Mouse (Mus musculus) embryo, embryonic 11.5 days (tissue): ENCODE results near the gene Rlbp1.
A peak's percentile ranks its signal among the peaks of the same experiment; 100 is the strongest.

Experiments used
- DNase-seq: peaks from one replicate; pipeline ENCODE4 v3.0.0-alpha.2; 2012; ENCODE audit warnings: low read depth, low spot score

Gene Rlbp1

DNA sequence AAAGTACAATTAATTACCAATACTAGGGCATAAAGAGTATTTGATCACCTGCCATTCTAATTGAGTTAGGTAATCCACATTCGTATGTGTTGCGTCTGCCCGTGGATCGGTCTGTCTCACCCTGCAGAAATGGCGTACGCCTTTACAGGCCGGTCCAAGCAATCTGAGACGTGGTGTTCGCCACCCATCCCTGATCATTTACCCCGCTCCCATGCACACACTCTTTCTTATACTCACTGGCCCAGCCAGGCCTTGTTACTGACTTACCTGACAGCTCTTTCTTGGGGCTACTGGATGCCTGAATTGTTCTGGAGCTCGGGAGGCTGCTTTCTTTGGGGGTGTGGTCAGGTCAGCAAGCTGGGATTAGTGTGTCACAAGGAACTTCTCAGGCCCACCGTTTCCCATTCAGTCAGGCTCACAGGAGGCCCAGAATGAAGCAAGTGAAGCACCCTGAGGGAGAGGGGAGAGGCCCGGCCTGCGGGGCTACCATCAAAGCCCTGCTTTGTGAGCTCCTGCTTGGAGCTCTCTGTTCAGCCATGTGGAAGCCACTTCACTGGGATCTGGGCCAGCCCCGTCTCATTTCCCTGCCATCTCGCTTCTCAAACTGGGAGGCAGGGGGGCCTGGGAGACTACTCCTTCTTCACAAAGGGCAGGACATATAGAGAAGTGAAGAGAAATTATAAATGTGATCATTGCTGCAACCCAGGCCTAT, at the start of gene Rlbp1:
Rlbp1 (minus strand) TSS at position 627 of the 712 bp plus-strand sequence.
- DNase-seq = no peak

DNA sequence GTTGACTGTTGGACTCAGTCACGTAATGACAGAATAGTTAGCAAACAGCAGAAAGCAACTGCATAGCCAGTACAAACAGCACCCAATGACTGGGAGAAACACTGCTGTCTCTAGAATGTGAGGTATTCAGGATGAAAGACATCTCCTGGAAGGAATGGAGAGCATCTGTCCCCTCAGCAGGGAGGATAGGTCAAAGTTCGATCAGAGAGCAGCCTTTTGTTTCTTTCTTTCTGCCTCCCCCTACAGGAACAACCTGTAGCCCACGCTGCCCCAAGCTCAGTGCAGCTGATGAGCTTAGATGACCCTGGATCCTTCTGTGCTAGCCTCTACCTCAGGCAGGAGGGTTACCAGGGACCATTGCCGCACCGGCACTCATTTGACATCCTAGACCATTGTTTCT, 41.4 kb upstream of the Rlbp1 start:
- DNase-seq = no peak

DNA sequence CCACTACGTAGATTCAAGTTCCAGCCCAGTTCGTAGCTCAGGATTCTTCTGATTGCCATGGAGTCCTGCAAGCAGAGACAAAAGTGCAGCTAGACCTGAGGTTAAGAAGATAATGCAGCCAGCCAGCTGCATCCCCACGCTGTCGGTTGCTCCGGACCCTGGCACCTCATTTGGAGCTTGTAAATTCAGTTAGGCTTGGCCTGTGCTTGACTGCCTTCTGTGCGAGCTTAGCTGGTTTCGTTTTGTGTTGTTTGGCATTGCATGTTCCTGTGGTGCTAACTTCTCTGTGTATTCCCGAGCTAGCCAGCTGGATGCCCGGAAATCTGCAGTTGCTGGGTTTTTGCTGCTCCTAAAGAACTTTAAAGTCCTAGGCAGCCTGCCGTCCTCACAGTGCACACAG, 39.0 kb upstream of the Rlbp1 start:
- DNase-seq = no peak

DNA sequence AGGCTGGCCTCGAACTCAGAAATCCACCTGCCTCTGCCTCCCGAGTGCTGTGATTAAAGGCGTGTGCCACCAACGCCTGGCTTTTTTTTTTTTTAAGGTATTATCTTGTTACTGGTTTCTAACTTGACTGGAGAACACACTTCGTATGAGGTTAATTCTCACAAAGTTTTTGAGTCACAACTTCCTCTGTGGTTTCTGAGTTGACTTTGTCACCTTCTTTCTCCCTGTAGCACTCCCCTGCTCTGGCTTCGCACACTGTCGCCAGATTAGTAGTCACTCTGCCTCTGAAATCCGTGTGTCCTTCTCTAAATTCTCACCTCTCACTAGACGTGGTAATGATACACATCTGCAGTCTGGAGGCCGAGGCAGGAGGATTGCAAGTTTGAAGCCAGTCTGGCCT, 36.0 kb upstream of the Rlbp1 start:
- DNase-seq = no peak

DNA sequence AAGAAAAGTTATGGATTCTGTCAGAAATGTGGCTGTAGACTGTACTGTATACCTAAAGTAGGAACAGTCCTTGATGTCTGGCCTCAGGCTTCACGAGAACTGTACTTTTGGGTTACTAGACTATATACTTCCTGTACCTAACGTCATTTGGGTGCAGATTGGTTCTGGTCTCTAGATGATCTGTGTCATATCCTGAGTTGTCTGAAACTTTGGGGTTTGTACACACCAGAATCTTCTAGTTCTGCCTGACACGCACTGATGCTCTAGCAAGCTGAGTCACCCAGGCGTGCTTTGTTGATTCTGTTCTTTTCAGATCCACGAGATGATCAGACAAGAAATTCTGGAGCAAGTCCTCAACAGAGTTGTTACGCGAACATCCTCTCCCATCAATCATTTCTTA, 33.1 kb upstream of the Rlbp1 start:
- no peak for DNase-seq

DNA sequence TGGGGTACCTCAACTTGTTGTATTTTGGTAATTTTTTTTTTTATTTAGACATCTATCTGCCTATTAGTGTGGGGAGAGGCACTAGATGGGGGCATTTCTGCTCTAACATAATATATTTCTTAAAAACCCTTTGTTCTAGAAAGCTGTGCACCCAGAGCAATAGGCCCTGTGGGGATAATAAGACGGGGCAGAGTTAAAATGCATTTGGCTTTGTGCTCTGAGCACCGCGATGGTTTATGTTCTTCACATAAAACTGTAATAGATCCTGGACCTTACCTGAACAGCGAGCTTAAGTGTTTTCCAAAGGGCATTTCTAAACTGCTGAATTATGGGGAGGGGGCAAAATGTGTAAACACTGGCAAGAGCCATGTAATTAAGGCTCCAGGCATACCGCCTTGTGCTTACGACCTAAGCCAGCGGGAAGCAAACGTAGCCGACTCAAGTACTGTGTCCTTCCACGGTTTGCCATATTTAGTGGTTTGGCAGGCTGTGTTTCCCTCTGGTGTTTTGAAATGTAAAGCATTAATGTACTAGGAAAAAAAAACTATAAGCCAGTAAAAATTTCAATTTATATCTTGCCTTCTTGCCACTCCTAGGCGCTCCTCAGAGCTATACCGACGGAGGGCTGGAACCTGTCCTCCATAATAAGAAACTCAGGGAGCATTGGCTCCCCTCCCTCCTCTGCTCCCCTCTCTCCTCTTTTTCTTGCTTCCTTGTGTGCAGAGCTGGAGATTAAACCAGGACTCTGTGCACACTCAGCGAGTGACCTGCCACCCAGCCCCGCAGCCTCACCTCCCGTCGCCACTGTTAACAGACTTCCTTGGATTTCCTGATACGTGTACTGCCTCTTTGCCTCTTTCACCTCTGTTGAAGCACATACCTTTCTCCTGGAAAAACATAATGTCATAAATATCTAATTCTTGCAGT, 27.9 kb upstream of the Rlbp1 start:
- no peak for DNase-seq

DNA sequence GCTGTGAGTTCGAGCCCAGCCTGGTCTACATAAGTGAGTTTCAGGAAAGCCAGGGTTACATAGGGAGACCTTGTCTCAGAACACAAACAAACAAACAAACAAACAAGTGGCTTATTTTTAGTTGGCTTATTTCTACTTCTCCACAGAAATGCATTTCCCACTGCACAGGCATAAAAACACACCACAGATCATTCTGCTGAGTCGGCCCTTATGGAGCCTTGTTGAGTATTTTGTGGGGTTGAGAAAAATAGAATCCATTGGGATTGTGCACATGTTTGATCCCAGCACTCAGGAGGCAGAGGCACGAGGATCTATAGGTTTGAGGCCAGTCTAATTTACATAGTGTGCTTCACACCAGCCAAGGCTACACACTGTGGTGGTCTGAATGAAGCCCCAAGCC, 13.4 kb upstream of the Rlbp1 start:
- no peak for DNase-seq

DNA sequence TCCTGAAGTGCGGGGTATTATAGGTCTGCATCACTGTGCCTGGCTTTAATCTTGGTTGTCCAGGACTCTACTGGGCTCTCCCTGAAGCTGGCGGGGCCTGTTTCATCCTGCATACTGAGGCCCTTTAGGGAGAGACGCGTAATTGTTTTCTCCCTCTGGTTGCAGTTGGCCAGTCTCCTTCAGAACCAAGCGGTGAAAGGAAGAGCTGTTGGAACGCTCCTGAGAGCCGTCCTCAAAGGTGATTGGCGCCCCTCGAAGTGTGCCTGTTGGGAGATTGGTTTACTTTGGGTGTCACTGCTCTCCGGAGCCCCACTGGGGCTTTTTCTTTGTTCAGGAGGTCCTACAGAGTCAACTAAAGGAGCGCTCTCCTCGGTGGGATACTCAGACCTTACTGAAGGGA, 12.1 kb upstream of the Rlbp1 start:
- no peak for DNase-seq

DNA sequence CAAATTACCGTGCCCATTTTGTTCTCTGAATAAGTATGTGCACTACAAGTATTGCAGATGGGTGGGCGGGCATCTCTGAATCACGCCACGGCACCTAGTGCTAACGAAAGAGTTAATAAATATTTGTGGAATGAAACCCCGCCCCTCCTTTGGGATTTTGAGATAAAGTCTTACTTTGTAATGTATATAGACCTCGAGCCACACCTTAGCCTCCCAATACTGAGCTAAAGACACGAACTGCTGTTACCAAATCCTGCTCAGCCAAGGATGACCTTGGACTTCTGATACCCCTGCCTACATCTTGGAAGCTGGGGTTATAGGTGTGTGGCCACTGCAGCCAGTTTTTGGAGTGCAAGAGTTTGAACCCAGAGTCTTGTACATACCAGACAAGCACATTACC, 11.6 kb upstream of the Rlbp1 start:
- DNase-seq = no peak

DNA sequence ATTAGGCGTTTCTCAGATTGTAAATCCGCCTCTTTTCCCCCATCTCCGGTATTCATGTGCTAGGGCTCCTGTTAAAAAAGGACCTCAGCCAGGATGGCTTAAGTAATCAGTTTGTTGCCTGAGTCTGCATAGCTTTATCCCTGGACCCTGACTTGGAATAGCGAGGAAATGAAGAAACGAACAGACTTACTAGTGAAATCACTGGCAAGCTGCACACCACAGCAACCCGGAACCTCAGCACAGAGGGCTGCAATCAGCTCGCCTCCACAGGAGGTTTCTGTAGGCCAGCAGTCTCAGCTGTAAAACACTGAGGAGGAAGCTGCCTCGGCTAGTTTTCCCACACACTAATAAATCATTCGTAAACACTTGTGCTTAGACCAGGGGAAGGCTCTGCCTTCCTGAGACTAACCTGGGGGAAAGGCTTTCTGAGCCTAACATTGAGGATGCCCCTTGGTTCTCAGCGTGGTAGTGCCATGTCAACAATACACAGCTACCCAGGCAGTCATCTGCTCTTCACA, 10.7 kb upstream of the Rlbp1 start:
- DNase-seq = no peak

DNA sequence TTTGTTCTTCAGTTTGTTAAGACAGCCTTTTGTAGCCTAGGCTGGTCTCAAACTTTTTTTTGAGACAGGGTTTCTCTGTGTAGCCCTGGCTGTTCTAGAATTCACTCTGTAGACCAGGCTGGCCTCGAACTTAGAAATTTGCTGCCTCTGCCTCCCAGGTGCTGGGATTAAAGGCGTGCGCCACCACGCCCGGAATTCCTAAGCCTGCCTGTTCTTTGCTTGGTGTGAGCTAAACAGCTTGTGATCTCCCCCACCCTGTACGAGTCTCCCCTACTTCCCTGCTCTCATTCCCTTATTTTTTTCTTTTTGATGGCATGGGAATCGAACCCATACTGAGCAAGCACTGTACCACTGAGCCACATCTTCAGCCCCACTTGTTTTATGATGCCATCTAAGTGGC, 8.3 kb upstream of the Rlbp1 start:
- DNase-seq = no peak

DNA sequence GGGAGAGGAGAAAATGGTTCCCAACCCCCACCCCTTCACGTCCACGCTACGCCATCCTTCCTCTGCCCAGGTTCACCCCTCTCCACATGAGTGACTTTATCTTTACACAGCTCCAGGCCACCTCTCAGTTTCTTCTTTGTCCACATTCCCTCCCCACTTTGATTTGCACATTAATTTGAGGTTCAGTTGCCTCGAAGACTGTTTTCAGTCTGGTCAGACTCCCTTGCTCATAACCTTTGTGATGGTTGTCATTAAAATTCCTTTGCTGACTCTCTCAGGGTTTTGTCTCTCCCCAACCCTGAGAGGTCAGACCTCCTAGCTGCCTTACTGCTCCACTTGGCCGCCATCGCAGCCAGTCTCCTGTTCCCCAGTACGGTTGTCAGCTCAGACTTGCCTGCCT, 7.8 kb upstream of the Rlbp1 start:
- DNase-seq = no peak

DNA sequence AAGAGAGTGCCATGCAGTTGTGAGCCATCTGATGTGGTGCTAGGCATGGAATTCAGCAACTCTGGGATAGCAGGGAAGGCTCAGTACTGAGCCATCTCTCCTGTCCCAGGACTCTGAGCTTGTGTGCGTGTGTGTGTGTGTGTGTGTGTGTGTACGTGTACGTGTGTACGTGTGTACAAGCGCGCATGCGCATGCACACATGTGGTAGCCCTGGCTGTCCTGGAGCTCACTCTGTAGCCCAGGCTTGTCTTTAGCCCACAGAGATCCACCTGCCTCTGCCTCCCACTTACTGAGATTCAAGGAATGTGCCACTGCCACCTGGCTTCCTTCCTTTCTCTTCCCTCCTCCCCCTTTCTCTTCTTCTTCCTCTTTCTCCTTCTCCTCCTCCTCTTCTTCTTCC, 7.1 kb upstream of the Rlbp1 start:
- no peak for DNase-seq

DNA sequence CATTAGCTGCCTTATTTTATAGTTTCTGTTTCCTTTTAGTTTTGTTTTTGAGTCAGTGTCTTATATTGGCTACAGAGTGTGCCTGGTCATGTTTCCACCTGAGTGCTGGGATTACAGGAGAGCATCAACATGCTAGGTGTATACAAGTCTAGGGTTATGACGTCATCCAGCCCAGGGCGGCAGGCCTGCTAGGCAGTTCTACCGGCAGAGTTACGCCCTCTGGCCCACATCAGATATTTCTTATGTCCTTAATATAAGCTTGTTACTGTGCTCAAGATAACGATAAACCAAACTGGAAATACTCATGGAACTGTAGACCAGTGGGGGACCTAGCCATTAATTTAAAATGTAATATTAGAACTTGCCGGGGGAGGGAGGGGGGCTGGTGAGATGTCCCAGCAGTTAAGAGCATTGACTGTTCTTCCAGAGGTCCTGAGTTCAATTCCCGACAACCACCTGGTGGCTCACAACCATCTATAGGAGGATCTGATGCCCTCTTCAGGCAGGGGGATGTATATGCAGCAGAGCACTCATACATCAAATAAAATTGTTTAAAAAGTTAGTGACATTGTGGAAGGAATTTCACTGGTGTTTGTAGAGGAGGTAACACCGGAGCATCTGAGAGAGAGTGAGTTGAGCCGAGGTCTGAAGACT, 6.1 kb upstream of the Rlbp1 start:
- no peak for DNase-seq

DNA sequence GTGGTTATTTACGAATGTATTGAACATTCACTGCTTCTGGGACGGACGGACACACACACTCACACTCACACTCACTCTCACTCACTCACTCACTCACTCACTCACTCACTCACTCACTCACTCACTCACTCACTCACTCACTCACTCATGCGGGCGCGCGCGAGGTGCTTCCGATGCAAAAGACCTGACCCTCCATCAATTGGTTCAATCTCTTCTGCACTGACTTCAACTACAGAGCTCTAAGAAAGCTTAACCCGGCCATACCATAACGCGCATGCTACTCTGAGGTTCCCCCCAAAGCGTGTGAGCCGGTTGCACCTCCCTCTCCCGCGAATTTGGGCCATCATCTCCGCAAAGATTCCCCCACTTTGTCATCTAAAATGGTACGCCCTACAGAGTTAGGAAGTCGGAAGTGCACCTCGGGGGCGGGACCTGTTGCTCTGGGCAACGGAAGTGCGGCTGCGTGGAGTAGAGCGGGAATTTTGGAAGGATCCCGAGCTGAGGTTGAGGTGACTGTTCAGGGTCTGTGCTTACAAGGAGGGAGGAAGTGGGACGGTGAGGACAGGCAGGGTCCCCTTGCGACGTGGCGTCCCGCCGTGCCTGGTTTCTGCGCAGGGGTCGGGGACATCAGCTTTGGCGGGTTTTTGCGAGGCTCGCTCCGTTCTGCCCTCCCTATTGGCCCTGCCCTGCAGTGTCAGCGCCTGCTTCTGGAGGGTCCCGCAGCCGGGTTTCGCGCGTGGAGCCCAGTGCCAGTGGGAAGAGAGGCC, 5.2 kb upstream of the Rlbp1 start, which contains the start of gene Fanci:
Fanci (plus strand) TSS at position 47 of the 767 bp plus-strand sequence.
- DNase-seq = peak; percentile 93

DNA sequence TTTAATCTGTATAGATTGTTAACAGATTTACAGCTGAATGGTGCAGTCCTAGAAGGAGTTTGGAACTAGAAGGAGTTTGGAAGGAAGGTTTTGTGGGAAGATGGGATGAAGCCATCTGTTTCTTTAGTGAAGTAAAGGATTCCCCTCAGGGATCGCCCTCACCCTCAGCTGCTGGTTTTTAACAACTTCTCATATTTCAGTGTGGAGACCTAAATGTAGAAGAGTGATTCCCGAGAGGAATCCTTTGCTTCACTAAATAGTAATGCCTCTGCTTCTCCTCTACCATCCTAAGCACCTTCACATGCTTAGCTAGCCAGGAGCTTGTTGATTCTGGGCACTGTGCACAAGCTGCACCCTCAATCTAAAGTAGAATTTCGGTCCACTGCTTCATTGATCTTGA, 4.6 kb upstream of the Rlbp1 start:
- DNase-seq = no peak

DNA sequence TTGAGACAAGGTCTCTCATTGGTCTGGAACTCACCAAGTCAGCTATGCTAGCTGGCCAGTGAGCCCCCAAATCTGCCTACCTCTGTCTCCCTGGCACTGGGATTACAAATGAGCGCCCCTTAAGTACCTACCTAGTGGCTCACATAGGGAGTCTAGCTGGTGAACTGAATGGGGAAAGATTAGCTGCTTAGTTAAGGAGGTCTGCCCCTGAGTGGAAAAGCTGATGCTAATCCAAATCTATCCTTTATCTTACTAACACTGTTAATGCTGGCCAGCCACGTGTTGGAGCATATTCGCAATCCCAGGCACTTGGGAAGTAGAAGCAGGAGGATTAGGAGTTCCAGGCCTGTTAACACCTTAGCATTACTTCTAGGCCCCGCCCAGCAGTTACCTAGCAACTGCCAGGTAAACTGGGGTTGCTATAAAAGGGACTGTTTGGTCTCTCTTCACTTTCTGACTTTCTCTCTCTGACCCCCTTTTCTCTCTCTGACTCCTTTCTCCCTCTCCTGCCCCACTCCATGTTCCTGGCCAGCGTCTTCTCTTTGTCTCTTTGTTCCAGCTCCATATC, 3.4 kb upstream of the Rlbp1 start:
- no peak for DNase-seq

DNA sequence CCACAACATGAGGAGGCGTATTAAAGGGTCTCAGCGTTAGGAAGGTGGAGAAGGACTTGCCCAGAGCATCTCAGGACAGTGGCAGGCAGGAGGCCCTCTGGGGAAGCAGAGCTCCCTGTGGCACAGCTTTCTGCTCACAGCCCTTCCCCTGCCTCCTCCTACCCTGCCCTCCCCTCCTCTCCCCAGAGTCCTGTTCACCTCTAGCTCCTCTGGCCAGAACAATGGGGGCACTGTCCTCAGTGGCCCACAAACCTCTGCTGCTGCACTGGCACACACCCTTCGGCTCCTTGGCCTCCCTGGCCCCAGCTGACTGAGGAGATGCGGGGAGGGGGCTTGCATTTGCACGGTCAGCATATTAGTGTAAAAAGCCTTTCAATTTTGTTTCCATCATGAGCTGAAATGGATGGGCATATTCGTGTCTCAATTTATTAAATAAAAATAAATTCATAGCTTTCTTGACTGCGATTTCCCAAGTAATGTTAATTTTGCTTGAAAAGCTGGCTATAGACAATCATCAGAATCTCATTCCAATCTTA, 1.9 kb upstream of the Rlbp1 start:
- DNase-seq = no peak

DNA sequence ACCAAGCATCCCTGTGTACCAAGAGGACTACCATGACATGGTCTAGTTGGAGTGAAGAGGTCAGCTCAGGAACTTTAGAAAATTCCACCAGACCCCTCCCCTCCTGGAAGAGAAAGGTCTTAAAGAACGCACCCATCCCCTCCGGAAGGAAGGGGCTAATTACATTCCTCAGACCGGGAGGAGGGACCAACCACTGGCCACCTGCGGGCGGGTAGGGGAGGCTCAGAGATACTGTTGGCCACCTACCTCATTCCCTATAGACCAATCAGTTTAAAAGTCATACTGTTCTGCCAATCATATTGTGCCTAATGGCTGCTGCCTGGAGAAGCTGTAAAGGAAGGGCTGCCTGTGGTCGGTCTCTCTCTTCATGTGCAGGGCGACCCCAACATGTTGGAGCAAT, 1.1 kb upstream of the Rlbp1 start:
- DNase-seq = no peak

DNA sequence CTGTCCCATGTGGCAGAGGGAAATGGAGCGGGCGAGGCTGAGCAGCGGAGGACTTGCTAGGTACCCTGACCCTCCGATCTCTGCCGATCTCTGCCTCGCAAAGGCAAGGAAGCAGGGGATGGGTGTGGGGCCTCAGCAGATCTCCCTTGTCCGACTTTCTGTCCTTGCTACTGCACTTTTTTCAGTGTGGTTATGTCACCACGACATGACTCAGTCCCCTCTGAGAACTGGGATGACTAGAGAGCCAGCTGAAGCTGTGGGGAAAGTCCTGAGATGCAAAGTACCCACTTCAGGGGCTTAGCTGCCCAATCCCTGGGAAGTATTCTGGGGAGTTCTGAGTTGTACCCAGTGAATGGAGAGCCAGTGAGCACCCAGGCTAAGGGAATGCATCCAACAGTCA, 292 bp upstream of the Rlbp1 start:
- no peak for DNase-seq
